Mouse (Mus musculus) lung, adult 18-20 months (tissue): ENCODE measurements around the gene Hoxa11.

Experiments
- DNase-seq, 2 experiments: peaks; one replicate each; pipeline ENCODE4 v3.0.0; 2022; ENCODE audit warnings: mixed read lengths in 2 of 2

The Hoxa11 gene

DNA sequence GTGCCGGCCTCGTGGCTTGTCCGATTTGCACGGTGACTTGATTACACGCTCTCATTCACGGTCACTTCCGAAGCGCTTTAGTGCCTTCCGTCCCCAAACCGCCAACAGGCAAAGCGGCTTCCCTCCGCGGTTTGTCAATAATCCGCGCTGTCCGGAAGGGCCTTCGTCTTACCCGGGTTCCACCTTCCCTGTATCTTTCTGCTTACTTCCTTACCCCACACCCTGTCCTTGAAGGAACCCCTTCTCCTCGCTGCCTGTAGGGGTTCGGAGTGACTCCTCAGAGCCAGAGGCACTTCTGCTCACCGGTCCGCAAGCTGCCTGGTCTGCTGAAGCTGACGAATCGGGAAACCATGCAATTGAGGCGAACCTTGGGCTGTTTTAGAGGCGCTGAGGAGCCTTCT lies 793 bp upstream of the Hoxa11 start:
- DNase-seq = no peak

DNA sequence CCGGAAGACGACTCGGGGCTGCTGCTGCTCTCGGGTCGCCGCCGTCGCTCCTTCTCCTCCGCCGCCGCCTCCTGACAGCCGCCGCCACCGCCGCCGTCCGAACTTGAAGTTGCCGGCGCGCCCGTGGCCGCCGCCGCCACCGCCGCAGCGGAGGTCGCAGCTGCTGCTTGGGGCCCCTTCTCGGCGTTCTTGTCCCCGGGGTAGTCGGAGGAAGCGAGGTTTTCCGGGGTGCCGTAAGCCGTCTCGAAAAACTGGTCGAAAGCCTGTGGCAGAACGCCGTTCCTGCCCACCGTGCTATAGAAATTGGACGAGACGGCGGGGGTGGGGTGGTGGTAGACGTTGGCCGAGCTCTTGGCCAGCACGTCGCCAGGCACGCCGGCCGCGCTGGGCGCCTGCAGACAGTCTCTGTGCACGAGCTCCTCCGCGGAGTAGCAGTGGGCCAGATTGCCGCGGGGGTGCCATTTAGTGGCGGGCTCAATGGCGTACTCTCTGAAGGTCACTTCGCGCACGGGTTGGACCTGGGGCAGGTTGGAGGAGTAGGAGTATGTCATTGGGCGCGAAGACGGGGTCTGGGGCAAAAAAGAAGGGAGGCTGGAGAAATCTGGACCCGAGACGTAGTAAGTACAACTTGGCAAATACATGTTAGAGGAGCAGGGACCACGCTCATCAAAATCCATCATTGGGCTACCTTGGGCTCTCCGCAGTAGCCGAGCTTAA lies 412 bp downstream of the Hoxa11 start:
- DNase-seq = peak in 1 of 2 experiments; percentile 2

DNA sequence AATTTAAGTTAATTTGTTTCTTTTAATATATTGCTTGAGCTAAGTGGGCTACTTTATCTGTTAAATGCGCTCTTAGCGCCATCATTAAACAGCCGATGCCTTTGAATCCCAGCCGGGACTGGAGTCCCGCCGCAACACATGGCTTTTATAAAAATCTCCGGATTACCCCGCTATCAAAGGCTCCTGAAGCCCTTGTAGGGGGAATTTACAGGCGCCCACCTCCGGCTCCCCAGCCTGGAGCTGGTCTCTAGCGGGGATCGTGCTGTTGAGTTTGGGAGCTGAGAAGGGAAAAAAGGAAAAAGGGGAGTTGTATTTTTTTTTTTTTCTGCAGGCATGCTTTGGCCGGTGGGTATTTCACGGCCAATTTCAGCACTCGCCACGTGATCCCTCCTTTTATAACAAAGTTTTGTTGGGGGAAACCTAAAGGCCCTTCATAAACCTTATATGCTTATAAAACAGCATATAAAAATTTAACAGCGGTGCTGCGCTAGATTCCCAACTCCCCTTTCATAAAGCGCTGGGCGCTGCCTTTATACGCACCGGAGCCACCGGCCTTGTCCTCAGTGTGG lies 1.1 kb downstream of the Hoxa11 start:
- DNase-seq = no peak

DNA sequence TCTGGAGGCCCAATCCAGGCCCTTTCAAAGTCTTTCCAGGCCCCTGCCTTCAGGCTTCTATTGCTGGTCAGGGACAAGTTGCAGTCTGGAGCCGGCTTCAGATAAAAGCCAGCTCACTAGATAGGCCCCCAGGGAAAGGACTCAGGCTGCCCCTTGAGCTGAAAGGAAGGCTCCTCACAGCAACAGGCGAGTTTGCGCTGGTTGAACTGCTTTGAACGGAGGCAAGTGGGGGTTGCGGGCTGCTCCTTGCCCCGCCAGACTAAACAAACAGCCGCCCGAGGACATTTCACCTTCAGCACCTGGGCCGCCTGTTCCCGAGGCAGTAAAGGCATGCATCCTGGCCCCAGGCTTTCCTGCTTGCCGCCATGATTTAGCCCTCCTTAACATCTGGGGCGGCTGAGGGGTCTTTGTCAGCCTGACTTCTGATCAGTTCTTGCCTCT lies 1.9 kb downstream of the Hoxa11 start:
- DNase-seq = no peak

DNA sequence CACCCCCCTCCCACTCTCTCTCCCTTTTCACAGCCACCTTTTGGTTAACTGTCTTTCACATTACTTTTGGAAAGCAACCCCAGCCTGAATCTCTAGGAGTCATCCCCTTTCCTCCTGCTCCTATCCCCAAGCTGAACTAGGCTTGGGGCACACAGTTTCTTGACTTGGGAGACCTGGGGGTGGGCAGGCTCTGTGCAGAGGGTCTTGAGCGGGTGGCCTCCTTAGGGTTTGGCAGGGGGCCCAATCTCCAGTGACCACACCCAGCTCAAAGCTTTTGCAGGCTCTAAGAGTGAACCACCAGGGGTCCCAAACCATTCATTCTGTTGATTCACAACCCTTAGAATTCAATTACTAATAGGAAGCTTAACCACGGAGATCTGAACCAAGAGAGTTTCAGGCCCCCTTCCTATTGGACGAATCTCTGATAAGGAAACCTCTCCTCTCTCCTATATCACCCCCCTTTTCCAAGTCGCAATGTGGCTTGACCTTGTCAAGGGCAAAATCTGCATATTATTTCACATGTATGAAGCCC lies 2.7 kb downstream of the Hoxa11 start:
- DNase-seq = no peak

DNA sequence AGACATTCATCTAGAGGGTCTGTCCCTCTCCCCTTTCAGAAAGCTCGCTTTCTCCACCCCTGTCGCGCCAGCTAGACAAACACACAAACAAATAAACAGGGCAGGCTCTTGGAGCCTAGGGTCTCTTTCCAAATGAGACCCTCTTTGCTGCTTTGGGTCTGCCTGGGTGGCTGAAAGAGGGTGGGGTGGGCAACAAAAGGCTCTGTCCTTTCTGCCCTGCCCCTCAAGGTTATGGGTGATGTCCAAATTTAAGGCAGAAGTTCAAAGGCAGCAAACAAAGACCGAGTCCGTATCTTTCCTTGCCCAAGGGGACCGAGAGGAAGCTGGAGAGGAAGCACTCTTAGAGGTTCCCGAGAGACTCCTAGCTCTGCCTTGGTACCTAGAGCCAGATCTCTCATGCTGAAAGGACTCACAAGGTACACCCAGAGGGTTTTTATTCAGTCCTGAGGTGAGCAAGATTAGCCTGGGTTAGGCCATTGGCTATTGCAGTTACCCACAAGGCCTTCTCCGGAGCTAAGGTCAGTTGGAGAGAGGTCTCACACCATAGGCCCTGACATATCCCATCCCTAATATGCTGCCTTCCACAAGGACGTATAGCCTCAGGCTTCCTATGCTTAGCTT lies 4.5 kb downstream of the Hoxa11 start:
- no peak for DNase-seq

DNA sequence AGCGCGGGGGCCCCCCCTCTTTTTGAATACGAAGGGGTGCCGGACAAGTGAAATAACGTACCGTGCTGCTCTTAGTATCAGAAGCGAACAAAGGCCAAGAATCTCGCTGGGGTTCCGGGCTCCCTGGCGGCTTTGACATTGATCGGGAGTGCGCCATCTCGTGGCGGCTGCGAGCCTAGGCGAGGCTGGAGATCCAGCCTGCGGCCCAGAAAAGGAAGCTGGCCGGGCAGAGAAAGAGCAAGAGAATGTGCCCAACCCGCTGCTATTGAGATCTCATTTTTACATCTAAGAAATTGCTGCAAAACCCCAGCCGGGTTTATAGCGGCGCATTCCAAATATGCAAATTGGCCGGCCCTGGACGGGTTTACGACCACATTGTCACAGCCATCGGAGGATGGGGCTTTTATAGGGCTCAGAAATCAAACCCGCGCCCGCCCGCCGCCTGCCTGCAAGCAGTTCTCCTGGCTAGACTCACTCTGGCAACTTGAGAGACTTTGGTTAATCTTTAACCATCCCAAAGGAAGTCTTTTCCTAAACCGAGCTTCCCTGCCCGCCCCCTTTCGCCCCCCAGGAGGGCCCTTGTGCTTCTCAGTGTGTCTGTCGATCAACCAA lies 5.1 kb downstream of the Hoxa11 start, which contains the start of gene Hoxa10:
TSS of gene Hoxa10 (minus strand) at position 466 of the 612 bp plus-strand sequence.
- peak; percentile 71 to 72 for DNase-seq

DNA sequence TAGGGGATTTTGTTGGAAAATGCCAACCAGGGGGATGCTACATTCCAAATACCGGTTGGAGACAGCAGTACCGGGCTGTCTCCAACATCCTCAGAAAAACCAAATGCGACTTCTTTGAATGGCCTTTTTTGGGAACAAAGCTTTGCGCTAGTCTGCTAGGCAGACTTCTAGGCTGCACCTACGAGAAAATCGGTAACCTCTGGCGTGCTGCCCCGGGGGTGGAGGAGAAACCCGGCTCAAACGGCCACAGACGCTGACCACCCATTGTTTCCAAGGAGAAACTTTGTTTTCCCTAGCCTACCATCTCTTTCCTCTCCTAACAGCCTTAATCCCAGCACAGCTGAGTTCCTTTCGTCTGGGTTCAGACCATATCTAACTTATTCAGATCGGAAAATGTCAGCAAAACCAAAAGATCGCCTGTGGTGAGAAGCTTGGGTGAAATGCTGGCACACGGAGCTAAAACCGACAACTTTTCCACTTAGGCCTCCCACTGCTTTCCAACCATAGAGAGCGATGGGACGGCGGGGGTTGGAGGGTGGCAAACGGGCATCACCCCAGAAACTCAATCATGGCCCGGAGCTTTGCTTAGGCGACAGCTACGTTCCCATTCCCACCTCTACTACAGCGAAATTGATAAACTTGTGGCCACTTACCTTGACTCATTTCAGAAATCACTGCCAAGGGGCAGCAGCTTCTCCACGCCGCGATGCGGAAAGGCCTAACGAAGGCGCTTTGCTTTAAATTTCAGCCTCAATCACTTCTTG lies 5.8 kb downstream of the Hoxa11 start:
- DNase-seq = no peak

DNA sequence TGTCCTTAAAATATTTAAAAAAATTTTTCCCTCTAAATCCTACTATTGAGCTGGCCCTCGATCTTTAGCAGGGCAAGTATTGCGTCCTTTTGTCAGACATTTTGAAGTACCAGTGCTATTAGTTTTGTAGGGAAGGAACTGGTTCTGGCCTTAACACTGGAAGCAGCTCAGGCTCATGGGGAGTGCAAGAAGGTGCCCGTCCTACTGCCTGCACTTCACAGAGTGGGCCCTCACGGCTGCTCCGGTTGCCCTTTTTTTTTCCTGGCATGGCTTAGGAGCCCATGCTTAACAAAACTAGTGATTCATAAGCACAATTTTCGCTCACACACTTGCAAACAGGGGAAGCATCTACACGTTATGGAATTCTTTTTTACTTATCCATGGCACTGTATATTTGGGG lies 6.6 kb downstream of the Hoxa11 start:
- no peak for DNase-seq

DNA sequence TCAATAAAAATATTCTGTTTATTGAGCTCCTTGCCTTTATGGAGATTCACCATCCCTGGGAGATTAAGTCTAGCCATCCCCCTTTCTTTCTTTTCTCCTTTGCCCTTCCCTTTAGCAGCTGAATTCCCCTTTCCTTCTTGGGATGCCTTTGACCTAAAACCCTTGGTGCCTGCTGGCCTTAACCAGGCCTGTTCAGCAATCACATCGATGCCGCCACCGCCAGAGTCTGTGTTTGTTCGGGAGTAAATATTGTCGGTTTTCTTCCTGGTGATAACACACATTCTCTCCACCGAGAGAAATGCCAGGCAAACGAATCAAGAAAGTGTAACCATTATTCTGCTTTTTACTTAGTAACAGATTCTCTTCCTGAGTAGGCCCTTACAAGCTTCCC lies 7.5 kb downstream of the Hoxa11 start:
- DNase-seq = no peak

DNA sequence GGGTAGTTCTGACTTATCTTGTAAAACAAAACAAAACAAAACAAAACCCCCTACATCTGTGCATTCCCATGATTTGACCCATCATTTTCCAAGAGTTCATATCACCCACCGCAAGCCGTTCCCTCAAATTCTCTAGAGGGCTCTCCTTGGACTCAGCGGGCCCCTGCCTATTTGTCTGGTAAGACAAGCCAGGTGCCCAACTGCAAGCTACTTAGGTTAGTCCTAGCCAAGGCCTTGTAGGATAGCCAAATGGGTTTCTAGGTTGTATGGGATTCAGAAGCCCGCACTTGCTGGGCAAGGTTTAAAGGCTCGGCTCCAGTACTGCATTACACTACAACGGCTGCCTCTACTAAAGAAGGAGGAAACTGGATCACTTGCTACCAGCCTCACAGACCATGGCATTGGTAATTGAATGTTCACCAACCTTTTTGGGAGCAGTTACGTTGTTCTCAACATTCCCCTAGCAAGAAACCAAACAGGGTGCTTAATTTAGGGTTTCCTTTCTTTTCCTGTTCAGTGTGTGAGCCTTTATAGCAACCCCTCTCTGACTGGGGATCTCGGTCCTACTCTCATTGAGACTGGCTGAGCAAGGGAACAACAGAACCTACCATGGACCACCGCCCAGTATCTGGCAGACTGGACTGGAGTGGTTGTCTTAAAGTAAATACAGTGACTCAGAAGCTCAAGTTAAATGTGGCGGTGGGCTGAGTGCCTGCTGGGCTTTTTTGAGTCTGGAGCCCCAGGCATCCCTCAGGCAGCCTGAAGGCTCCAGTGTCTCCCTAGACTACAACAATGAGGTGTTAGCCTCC lies 8.1 kb downstream of the Hoxa11 start:
- no peak for DNase-seq

DNA sequence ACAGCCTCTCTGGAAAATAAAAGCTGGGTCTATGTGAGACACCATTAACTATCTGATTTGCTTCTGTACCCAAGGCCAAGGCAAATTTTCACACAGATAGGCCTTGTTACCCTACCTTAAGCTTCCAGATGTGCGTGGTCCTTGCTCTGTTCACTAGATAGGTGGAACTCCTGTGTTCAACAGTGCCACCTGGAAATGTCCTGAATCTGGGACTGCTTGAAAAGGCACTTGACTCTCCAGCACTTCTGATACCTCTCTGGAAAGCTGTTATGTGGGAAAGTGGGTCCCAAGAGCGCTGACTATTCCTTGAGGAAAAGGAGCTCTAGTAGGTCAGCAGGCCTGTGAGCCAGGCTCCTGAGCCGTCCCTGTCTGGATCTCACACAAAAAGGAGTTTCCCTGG lies 8.8 kb downstream of the Hoxa11 start:
- no peak for DNase-seq

DNA sequence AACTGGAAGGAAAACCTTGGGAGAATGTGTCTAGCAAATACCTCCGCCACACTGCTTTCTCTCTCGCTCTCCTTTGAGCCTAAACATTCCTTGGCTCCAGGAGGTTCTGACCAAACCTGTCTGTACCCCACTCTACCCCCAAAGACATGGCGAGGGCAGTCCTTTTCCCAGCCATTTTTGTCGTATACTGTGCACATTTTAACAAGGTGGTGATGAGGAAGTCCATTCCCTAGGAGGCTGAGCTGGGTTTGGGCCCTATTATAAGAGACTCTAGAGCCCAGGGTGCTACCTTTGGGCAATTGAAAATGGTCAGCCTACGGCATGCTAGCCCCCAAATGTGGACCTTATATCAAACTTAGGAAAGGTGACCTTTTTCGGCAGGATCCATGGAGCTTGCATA lies 9.7 kb downstream of the Hoxa11 start:
- no peak for DNase-seq

DNA sequence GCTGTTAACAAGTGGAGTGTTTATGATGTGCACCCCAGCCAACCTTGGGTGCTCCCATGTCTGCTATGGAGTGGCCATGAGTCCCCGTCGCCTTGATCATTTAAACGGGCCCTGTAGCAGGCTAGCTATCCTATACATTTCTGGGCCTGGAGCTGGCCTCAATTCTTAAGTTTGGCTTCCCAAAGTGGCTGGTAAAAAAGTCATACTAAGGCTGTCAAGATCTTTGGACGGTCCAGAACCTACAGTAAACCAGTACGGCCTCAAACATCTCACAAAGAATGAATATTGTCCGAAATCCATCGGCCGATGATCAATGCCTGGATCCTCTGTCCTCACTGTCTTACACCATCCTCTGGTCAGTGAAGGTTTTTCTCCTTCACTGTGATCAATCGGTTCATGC lies 10.3 kb downstream of the Hoxa11 start:
- DNase-seq = no peak

DNA sequence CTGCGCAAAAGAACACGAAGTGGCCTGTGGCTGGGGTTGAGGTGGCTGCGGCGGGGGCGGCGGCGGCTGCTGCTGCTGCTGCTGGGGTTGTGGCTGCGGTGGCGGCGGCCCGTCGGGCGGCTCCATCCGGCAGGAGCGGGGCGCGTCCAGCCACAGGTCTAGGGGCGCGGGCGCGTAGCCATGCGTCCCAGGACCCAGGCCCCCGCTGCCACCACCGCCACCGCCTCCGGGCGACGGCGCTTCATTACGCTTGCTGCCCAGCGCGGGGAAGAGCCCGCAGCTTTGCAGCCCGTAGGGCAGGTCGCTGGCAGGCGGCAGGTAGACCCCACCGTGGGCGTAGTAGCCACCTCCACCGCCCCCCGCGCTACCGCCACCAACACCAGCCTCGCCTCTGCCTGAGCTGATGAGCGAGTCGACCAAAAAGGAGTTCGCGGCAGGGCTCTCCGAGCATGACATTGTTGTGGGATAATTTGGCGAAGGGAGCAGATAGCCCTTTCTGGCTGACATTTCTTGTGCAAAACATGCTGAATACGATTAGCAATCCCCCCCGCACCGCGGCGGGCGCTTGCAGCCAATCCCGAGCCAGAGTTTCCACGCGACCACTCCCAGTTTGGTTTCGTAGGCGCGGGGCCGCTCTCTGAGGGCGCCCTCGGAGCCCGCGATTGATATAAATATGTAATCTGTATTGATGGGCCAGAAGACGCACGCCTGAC lies 11.0 kb downstream of the Hoxa11 start:
- DNase-seq = no peak

DNA sequence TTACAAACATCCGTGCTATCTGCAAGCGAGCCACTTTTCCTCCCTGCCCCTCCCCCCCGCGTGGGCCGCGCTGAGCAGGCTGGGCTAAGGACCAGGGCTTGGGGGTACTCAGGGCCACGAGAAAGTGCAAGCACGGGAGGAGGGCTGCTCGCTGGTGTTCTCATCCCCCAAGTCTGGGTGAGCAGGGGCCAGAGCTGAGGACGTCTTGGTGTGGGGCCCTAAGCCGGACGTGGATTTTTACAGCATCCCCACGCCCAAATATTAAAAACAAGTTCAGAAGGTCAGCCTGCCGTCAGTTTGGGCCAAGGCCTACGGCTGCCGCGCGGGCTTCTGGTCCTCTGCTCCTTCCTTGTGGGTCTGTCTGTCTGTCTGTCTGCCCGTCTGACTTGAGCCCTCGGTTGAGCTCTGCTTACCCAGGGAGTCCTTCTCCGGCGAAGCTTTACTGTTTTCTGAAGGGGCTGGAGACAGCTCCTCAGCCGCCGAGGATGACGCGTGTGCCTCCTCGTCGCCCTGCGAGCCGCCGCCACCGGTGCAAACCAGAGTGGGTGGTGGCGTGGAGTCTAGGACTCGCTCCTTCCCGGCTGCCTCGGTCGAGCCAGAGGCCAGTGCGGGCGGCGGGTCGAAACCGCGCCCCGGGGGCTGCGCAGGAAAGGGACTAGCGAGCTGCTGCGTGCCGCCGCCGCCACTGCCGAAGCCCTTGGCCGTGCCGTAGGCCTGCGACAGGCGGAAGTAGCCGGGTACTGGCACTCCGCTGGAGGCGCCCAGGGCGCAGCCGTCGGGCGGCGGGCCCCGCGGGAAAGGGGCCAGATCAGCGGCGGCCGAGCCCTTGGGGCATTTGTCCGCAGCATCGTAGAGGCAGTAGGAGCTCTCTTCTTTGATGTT lies 11.8 kb downstream of the Hoxa11 start:
- DNase-seq = no peak

DNA sequence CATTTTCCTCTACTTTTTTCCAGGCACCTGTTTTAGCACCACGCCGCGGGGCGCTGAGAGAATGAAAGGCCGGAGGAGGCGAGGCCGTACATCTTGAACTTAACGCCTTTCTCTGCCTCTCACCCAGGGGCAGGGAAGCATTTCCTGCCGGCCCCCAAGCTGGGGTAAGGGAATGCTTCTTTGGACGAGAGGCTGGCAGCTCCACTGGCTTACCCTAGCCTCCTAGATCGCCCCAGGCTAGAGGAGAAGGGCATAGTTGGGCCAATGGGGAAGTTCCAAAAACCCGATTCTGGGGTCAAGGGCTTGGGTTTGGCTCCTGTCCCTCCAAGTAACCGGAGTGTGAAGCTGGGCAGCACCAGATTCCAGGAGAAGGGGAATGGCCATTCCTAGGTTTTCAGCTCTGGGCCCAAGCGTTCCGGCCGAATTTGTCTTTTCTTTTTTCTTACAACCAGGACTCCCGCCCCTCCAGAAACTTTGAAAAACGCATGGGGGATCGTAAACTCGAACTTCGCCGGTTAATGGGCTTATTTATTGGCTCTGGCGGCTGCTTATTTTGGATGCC lies 12.5 kb downstream of the Hoxa11 start:
- DNase-seq = no peak

DNA sequence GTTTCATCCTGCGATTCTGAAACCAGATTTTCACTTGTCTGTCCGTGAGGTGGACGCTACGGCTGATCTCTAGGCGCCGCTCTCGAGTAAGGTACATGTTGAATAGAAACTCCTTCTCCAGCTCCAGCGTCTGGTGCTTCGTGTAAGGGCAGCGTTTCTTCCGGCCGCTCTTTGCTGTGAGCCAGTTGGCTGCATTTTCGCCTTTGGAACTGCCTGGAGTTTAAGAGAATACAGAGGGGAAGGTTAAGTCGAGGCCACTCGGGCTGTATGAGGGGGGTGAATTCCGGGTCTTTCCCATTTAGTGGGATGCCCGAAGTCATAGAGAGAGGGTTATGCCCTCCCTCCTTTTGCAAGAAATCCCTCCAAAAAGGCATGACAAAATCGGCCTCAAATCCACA lies 13.0 kb downstream of the Hoxa11 start:
- no peak for DNase-seq

DNA sequence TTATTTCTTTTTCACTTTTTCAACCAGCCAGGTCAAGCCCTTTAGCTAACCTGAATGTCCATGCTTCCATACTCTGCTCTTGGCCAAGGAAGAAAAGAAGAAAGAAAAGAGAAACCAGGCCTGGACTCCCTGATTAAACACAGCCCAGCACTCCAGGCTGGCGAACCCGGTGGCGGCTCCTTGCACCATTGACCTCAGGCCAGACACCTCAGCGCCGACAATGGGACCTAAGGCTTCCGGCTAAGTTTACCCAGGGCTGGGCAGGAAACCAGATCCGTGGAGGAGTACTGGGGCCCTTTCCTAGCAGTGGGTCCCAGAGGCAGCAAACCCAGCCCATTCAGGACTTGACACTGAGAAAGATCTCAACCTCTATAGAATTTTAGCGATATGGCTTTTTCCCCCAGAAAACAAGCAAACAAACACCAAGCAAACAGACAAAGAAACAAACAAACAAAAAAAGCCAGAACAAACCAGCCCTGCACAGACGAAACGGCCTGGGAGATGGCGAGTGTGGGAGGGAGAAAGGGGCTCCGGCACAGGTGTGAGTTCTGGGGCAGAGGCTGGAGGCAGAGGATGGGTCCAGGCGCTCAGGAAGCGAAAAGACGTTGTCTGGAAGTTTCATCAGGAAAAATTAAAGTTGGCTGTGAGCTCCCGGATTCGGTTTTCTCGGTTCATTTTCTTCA lies 13.6 kb downstream of the Hoxa11 start:
- no peak for DNase-seq
